Mouse (Mus musculus) heart, postnatal 0 days (tissue): ENCODE data around the gene Hspg2.

ENCODE experiments used
- CTCF ChIP-seq: IDR thresholded peaks from 2 replicates; pipeline ENCODE4 v1.5.1; 2016; ENCODE audit warnings: antibody characterized with exemption, control low read depth, low read depth
- EP300 ChIP-seq: IDR thresholded peaks from 2 replicates; pipeline ENCODE4 v1.6.1; 2016; ENCODE audit warnings: antibody characterized with exemption, low read depth

DNA sequence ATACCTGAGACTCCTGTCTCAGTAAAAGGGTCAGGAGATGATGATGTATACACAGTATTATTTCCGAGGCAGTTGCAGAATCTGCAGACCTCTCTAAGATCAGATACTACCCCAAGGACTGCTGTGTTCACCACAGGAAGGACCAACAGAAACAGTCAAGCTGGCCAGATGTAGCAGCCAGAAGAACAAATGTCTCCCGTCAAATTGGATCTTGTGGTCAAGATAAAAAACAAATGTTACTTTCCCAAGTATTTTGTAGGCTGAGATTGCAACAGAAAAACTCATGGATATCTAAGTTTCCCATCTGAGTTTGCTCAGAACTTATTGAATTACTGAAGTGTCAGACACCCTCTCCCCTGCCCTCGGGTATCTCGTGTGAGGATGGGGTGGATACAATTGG, 111.2 kb downstream of the Hspg2 start:
- TF ChIP-seq CTCF = no peak
- TF ChIP-seq EP300 = no peak
